Mouse (Mus musculus) G1E (cell line): ENCODE measurements around the gene Borcs6.

ENCODE experiments used
- CTCF ChIP-seq: IDR thresholded peaks from 2 replicates; pipeline ENCODE4 v1.5.1; 2012; ENCODE audit warnings: low read depth, low read length, inconsistent platforms, mixed read lengths
- GATA1 ChIP-seq: IDR thresholded peaks from 2 replicates; pipeline ENCODE4 v1.6.1; 2012; ENCODE audit warnings: borderline replicate concordance, low read length, inconsistent platforms, mixed read lengths
- GATA2 ChIP-seq: IDR thresholded peaks from 2 replicates; pipeline ENCODE4 v1.6.1; 2012; ENCODE audit warnings: low read depth, low read length, inconsistent platforms, borderline replicate concordance
- POLR2AphosphoS5 ChIP-seq: IDR thresholded peaks from 2 replicates; pipeline ENCODE4 v1.6.1; 2012; ENCODE audit warnings: low read depth, low read length, inconsistent platforms; ENCODE audit not compliant: insufficient replicate concordance
- TAL1 ChIP-seq: conservative IDR thresholded peaks from 2 replicates; pipeline ENCODE4 v1.6.1; 2012; ENCODE audit warnings: low read depth, low read length, inconsistent platforms, mixed read lengths

- TF ChIP-seq CTCF (no peak), GATA1 (no peak), GATA2 (no peak), TAL1 (no peak), POLR2AphosphoS5 (peak; percentile 14; the same call in 1 of the 2 replicates)
Observed at GRCm38 (mm10) chr11:69073951-69074775, 14.6 kb downstream of the Borcs6 start.
